Mouse (Mus musculus) heart, postnatal 0 days (tissue): ENCODE measurements at regions not wholly inside any gene's neighbourhood (a gene's known extent, or its start where the extent isn't known, plus 50 kb on each side); places are given as distances from the start of the nearest gene placed in this dataset.

Experiments used
- CTCF ChIP-seq: IDR thresholded peaks from 2 replicates; pipeline ENCODE4 v1.5.1; 2016; ENCODE audit warnings: antibody characterized with exemption, control low read depth, low read depth
- EP300 ChIP-seq: IDR thresholded peaks from 2 replicates; pipeline ENCODE4 v1.6.1; 2016; ENCODE audit warnings: antibody characterized with exemption, low read depth

- TF ChIP-seq CTCF (no peak), EP300 (no peak)
Measured at GRCm38 (mm10) chr12:113277741-113278140, 92.0 kb downstream of the Tmem121 start.
